ENCODE assay signal across 21 mouse cellular contexts in genomic region chr11:109517330-109517729, GRCm38 (mm10).
"Had no signal": no experiment of that assay in that cellular context is flagged by ENCODE, and none has a peak within 500 bp of the region (broad histone marks: within the 10 kb centered on the region; RNA-seq: fewer than 3 reads in every experiment).

No protein-coding gene starts in this region.

- H3K36me3 ChIP-seq: limb, embryonic 10.5 days; limb, embryonic 13.5 days; midbrain, embryonic 12.5 days; neural tube, embryonic 13.5 days; stomach, embryonic 15.5 days had no signal

- H3K4me2 ChIP-seq: limb, embryonic 13.5 days; lung, embryonic 14.5 days; midbrain, embryonic 12.5 days; neural tube, embryonic 13.5 days; stomach, embryonic 15.5 days had no signal

- H3K4me3 ChIP-seq: layer of hippocampus, adult 2 months; limb, embryonic 10.5 days; limb, embryonic 13.5 days; megakaryocyte, embryonic 14.5 days; midbrain, embryonic 12.5 days; myocyte; neural tube, embryonic 13.5 days; stomach, embryonic 15.5 days had no signal

- H3K9me3 ChIP-seq: limb, embryonic 10.5 days; megakaryocyte, embryonic 14.5 days; midbrain, embryonic 12.5 days; neural tube, embryonic 13.5 days; stomach, embryonic 15.5 days had no signal

- ATAC-seq: intestine, postnatal 0 days; lung, postnatal 0 days; midbrain, embryonic 16.5 days had no signal

- H3K27ac ChIP-seq: kidney, postnatal 0 days; layer of hippocampus, adult 2 months; limb, embryonic 10.5 days; limb, embryonic 13.5 days; macrophage; midbrain, embryonic 12.5 days; neural tube, embryonic 13.5 days; stomach, embryonic 15.5 days had no signal

- H3K27me3 ChIP-seq: limb, embryonic 13.5 days; midbrain, embryonic 12.5 days; neural tube, embryonic 13.5 days; stomach, embryonic 15.5 days had no signal

- H3K4me1 ChIP-seq: limb, embryonic 10.5 days; midbrain, embryonic 12.5 days; neural tube, embryonic 13.5 days; stomach, embryonic 15.5 days had no signal

- H3K9ac ChIP-seq: limb, embryonic 13.5 days; lung, embryonic 14.5 days; midbrain, embryonic 12.5 days; neural tube, embryonic 13.5 days; stomach, embryonic 15.5 days had no signal

- DNase-seq: kidney, adult 8-10 months; kidney, postnatal 25 days; layer of hippocampus, adult 9-11 months; lung, embryonic 14.5 days; retina, postnatal 1 day; right cerebral cortex, postnatal 25 days; spleen, adult 18-20 months; thymus, postnatal 36 days had no signal
